Mouse (Mus musculus): ENCODE measurements around the gene Serpinb6c. TPM values are rescaled to one million over a fixed set of nuclear protein-coding genes. Genes with fewer than 3 reads are reported as not detected.
"Not testable (repeated sequence)": the region's sequence is repeated elsewhere in the genome, so short reads cannot be mapped to it uniquely, and the experiment has no call there.

The Serpinb6c gene
- under 1 TPM; 0.47 to 0.68 TPM for total RNA-seq (2021)

DNA sequence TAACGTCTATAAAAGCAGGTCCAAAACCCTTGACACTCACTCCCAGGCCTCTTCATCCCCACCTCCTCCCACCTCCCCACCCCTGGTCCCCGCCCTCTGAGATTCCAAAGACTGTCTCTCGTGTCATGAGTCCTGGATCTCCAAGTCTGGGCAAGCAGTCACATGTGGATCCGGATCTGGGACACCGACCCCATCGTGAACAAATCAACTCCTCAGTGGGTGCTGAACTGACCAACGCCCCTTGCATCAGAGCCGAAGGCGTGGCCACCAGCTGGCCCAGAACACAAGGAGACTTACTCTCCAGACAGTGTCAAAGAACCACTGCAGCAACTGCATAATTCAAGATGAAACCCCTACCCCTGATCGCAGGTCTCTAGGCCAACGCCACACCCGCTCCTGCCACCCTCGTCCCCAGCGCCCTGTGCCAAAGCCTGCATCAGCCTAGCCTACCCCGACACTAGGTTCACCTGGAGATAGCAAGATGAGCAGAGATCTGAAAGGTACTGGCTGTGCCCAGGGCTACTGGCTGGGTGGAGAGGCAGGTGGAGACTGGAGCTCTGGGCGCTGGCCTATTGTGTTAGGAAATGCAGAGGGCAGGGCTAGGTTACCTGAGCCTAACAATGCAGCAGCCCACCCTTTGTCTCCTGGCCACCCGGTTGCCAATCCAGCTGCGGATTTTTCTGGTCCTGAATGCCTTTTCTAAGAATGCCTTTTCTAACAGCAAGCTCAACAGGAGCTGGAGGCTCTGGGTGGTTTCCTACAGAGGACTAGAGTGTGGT, at the start of gene Serpinb6c:
Gene Serpinb6c (minus strand): TSS at position 533 of the 779 bp plus-strand sequence.
- no peak for DNase-seq (ENCODE audit: low spot score in 2 of 2)
- intact Hi-C loops (cut with DNase I) = no loop called here

GRCm38 (mm10) chr13:33952947-33953346, 47.4 kb upstream of the Serpinb6c start:
- intact Hi-C loops (cut with DNase I) = no loop called here
- no peak for DNase-seq (ENCODE audit: low spot score in 2 of 2)

GRCm38 (mm10) chr13:33952075-33952449, 46.6 kb upstream of the Serpinb6c start:
- DNase-seq (ENCODE audit: low spot score in 2 of 2) = no peak
- intact Hi-C loops (cut with DNase I) = no loop called here

DNA sequence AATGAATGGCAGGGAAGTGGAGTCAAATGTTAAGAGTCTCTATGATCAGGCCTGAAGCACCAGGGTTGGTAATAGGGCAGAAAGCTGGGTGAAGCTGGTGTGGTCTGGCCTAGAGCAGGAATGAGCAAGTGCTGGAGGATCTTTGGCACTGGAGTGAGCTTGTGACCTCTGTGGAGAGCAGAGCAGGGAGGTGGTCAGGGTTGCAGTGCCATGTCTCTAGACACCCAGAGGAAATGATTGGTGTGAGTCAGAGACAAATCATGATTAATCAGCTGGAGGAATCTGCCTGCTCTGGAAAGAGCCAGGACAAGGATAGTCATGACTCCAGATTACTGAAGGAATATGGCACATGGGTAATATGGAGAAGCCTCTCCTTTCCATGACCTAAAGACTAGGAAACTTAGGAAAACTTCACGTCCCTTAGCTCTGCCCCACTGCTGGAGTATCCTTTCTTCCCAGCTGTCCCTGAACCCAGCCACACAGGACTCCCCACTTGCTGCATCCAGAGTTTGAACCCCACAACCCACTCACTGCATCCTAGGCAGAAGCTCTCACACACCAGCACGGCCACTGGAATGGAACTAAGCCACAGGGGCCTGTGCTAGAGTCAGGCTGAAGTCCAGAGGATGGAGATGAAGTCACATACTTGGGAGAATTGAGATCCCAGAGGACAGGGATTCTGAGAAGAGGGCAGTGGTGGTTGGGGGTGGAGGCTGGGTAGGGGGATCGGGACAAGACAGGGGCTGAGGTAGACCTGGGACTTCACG, 46.0 kb upstream of the Serpinb6c start:
- intact Hi-C loops (cut with DNase I) = no loop called here

DNA sequence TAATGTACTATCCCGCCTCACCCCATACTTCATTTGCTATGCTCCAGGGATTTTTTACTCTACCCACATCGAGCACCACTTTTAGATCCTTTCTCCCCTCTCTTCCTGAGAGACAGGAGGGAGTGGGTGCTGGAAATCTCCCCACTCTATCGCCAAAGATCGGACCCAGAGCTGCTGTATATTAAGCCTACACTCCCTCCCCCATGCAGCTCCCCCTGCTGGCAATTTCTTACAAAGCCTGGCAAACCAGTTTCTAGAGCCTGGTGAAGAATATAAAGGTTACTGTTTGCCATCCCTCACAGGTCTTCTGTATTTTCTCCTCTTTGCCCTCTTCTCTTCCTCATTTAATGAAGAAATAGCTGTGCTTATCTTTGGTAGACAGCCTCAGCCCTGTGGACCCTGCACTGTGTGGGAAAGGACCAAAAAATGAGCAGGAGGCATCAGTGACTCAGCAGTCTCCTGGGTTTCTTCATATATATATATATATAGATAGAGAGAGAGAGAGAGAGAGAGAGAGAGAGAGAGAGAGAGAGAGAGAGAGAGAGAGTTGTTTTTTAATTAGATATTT, 36.8 kb upstream of the Serpinb6c start:
- peak; percentile 20 to 45 for DNase-seq (ENCODE audit: low spot score in 2 of 2)
- intact Hi-C loops (cut with DNase I) = no loop called here

More for the DNA sequence above, 46.0 kb upstream of the Serpinb6c start:
- DNase-seq (ENCODE audit: low spot score in 2 of 2) = no peak

DNA sequence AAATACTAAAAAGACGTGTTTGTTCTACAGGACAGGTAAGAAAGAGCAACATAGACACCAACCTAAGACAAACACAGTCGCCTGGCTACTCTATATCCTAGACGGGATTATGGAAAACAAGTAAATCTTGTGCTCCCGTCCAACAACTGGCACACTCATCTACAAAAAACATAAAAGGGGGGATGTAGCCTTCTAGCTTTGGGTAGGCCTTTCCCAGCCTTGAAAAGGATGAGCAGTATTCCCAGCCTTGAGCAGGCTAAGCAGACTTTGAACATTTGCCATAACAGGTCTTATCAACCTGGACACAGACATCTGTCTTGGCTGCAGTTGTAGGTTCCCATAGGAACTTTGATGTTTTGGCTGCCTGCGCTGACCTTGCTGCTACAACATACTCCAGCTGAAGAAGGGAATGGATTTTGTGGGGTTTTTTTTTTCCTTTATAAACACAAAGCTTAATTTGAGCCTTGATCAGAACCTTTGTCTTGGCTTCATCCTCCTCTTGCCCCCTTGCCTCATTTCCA, 35.8 kb upstream of the Serpinb6c start:
- DNase-seq (ENCODE audit: low spot score in 2 of 2) = no peak

DNA sequence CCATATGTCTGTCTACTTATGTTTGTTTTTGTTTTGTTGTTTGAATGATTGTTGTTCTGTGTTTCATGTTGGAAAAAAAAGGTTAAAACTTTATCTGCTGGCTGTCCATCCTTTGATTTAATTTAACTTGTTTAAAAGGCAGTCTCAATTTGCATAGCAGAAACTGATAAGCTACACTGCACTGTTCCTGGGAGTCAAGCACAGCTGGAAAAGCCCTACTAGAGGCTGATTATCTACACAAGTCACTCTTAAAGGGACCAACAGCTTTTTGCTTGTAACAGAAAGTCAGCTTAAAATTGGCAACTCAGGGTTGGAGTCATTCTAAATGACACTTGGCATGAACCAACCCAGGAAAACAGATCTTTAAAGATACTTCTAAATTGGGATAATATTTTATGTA, 32.1 kb upstream of the Serpinb6c start:
- DNase-seq (ENCODE audit: low spot score in 2 of 2); intact Hi-C loops (cut with DNase I): not testable (repeated sequence)

More for the DNA sequence above, 35.8 kb upstream of the Serpinb6c start:
- intact Hi-C loops (cut with DNase I) = no loop called here

GRCm38 (mm10) chr13:33937151-33937550, 31.6 kb upstream of the Serpinb6c start:
- no peak for DNase-seq (ENCODE audit: low spot score in 2 of 2)
- intact Hi-C loops (cut with DNase I) = no loop called here

DNA sequence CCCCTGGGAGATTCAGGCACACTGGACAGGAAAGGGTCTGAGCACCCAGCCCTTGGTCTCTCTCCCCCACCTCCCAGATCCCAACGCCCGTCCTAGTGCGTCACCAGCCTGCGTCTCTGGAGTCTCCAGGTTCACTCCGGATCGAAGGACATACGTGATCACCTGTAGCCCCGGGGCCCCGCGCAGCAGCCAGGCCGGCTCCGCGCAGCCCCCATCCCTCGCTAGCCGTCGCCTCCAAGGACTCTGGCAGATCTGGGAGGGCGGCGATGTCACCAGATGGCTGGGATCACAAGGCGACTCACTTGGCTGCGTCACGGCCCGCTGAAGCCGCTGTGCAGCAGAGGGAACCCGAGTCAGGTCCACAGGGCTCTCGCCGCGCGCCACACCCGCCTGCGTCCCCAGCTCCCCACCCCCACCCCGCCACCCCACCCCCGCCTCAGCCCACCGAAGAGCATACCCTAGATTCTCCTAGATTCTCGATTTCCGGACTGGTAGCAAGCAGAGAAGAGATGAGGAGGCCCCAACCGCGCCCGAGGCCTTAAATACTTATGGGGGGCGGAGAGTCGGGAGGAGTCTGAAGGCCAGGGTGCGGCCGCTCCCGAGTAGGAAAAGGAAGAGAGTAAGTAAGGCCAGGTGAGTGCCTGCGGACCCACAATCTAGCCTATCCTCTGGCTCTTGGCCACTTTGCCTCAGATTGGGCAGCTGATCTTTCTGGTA, 30.1 kb upstream of the Serpinb6c start:
- peak; percentile 68 to 69 for DNase-seq (ENCODE audit: low spot score in 2 of 2)
- intact Hi-C loops (cut with DNase I) = no loop called here

DNA sequence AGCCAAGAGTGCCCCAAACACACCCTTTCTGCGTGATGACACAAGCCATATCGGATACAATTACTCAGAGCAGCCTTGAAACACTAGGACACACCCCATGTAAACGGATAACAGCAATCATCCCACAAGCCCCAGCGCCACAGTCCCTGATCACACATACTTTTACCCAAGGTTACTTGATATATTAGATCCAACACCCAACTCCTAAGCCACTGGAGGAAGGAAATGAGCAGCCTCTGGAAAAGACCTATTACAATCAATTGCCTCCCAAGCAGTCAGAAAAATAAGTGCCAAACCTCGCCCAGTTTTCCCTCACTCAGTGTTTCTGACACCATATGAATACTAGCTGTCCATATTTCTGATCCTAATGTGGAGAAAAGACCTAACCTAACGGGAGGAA, 29.2 kb upstream of the Serpinb6c start:
- intact Hi-C loops (cut with DNase I) = no loop called here
- DNase-seq (ENCODE audit: low spot score in 2 of 2) = no peak

DNA sequence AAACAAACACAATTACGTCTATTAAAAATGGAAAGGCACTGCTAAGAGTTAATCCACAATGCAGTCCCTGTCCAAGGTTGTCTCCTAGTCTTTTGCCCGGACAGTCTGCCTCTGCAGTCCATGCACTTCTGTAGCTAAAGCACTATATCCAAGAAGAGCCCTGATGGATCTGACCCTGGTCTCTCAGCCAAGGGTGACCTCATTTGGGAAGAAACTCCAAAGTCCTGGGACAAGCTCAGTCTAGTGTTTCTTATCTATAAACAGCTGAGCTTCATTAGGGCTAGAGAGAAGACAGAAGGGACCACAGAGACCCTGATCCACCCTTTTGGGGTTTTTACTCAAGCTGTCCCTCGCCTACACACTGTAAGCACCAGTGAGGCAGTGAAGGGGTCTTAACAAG, 25.4 kb upstream of the Serpinb6c start:
- DNase-seq (ENCODE audit: low spot score in 2 of 2) = no peak
- intact Hi-C loops (cut with DNase I) = no loop called here

DNA sequence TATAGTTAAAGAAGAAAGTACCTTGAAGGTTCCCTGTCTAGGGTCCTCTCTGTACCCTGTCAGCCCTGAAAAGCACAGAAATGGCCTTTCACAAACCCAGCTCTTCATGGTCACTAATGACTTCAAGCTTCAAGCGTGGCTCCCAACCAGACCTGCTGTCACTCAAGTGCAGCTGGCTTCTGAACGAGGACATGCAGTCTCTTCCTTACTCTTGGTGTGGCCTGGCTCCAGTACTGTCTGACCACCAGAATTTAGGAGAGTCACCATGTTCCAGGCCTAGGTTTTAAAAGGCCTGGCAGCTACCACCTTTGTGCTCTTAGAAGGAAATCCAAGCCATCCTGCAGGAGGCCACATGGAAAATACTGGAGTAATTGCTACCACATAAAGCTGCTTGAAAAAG, 24.8 kb upstream of the Serpinb6c start:
- intact Hi-C loops (cut with DNase I) = no loop called here
- no peak for DNase-seq (ENCODE audit: low spot score in 2 of 2)

DNA sequence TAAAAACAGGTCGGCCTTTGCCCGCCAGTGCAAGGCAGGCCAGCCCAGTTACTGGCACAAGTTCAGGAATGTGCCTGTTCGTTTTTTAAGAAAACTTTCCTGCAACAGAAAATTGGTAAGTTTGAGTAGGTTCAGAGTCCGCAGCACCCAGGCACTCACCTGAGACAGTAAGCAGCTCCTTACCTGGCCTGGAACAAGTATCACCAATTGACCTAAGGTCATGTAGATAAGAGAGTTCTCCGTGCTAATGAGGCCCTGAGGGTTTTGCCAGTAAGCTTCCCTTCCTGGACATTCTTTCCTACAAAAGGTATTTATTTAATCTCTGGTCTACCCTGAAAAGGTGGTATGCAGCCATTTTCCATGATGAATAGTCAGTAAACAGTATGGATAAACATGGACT, 16.2 kb upstream of the Serpinb6c start:
- no peak for DNase-seq (ENCODE audit: low spot score in 2 of 2)
- intact Hi-C loops (cut with DNase I) = no loop called here

- intact Hi-C loops (cut with DNase I) = no loop called here
- no peak for DNase-seq (ENCODE audit: low spot score in 2 of 2)
Measured at GRCm38 (mm10) chr13:33921041-33921440, 15.5 kb upstream of the Serpinb6c start.

- DNase-seq (ENCODE audit: low spot score in 2 of 2) = no peak
- intact Hi-C loops (cut with DNase I) = no loop called here
Measured at GRCm38 (mm10) chr13:33906821-33907220, 1.3 kb upstream of the Serpinb6c start.

DNA sequence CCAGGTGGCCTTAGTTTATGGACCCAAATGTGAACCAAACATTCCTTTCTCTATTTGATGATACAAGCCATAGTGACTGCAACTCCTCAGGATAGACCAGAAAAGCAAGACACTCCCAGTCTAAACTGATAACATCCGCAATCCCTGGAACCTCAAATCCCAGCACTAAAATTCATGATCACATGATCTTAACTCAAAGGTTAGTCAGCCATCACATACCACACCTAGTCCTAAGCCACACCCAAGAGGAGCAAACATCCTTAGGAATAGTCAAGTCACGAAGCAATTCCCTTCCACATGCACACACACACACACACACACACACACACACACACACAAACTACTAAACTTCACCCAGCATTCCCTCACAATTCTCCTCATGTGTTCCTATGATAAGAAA, 2.2 kb downstream of the Serpinb6c start:
- DNase-seq (ENCODE audit: low spot score in 2 of 2) = no peak
- intact Hi-C loops (cut with DNase I) = no loop called here

DNA sequence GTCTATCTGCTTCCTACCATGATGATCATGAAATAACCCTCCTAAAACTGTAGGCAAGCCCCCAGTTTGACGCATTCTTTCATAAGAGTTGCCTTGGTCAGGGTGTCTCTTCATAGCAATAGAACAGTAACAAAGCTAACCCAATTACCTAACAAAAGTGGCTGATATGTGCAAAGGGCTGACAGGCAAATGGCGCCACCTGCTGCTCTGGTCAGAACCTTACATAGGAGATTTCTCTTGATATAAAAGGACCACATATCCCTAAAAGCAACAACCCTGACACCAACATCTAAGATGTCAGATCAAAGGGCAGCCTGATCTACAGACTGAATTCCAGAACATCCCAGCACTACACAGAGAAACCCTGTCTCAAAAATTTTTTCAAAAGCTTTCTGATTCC, 11.3 kb downstream of the Serpinb6c start:
- no peak for DNase-seq (ENCODE audit: low spot score in 2 of 2)
- intact Hi-C loops (cut with DNase I) = loop anchor here (10.0 kb wide), 1 partner anchor 1019 kb away; no protein-coding TSS in a partner anchor

DNA sequence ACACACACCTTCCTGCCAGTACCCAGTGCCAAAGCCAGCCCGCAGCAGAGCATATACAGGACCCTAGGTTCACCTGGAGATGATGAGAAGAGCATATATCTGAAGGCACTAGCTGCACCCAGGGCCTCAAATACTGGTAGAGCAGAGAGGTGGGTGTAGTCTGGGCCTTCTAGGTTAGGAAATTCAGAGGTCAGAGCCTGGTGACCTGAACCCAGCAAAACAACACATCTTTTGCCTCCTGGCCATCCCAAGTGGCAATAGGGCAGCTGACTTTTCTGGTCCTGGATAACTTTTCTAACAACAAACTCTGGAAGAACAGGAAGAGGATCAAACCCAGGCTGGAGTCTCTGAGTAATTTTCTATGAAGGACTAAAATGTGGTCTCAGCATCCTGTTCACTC, 62.2 kb downstream of the Serpinb6c start, which contains the start of gene Serpinb6e:
Gene Serpinb6e (minus strand): TSS at position 101 of the 400 bp plus-strand sequence.
- DNase-seq (ENCODE audit: low spot score in 2 of 2) = no peak
- intact Hi-C loops (cut with DNase I) = no loop called here

GRCm38 (mm10) chr13:33830751-33831150, 74.8 kb downstream of the Serpinb6c start:
- no peak for DNase-seq (ENCODE audit: low spot score in 2 of 2)
- intact Hi-C loops (cut with DNase I) = no loop called here
